Mouse (Mus musculus): Measurements from ENCODE around the gene Gps2. TPM values are rescaled to one million over a fixed set of nuclear protein-coding genes. Genes with fewer than 3 reads are reported as not detected.

The Gps2 gene
- polyA plus RNA-seq, 1 experiment: 38.0 TPM

DNA sequence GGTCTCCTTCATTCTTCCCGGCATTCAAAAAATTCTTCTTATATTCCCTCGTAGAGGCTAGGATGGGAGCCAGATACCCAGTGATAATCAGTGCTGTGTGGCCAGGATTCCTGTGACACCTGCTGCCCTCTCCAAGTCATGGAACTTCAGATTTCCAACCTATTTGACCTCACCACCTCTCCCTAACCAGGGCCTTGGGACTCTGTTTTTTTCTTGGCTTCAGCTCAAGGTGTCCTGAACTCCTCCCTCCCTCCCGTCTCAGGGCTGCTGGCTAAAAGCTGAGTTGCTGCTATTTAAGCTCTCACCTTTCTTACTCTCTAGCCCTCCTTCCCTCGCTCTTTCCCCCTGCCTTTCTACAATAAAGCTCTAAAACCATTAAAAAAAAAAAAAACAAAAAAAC, 13.8 kb upstream of the Gps2 start:
- H3K4me2 ChIP-seq (ENCODE audit: low read depth): peak overlapping the region; percentile 89
- TF ChIP-seq REST (IDR thresholded peaks at IDR 0.05; ENCODE audit: insufficient read depth, insufficient read length) (no peak), MYOG (IDR thresholded peaks at IDR 0.05; ENCODE audit: control insufficient read depth in 1 of 3, insufficient read depth in 1 of 3, insufficient read length in 2 of 3, low read depth in 2 of 3) (no peak), MAX (IDR thresholded peaks at IDR 0.05; ENCODE audit: low read depth) (no peak), E2F4 (IDR thresholded peaks at IDR 0.05; ENCODE audit: insufficient read depth) (no peak), USF1 (IDR thresholded peaks at IDR 0.05; ENCODE audit: low read depth) (no peak), POLR2AphosphoS2 (IDR thresholded peaks at IDR 0.05; ENCODE audit: insufficient read length, low read depth) (no peak), SRF (IDR thresholded peaks at IDR 0.05; ENCODE audit: control insufficient read depth, insufficient read length, low read depth) (no peak), POLR2A (IDR thresholded peaks at IDR 0.05; ENCODE audit: insufficient read length, low read depth) (no peak), CEBPB (IDR thresholded peaks at IDR 0.05; ENCODE audit: insufficient read depth, poor library complexity, severe bottlenecking) (no peak), TCF3 (IDR thresholded peaks at IDR 0.05; ENCODE audit: insufficient read length, low read depth) (no peak)

DNA sequence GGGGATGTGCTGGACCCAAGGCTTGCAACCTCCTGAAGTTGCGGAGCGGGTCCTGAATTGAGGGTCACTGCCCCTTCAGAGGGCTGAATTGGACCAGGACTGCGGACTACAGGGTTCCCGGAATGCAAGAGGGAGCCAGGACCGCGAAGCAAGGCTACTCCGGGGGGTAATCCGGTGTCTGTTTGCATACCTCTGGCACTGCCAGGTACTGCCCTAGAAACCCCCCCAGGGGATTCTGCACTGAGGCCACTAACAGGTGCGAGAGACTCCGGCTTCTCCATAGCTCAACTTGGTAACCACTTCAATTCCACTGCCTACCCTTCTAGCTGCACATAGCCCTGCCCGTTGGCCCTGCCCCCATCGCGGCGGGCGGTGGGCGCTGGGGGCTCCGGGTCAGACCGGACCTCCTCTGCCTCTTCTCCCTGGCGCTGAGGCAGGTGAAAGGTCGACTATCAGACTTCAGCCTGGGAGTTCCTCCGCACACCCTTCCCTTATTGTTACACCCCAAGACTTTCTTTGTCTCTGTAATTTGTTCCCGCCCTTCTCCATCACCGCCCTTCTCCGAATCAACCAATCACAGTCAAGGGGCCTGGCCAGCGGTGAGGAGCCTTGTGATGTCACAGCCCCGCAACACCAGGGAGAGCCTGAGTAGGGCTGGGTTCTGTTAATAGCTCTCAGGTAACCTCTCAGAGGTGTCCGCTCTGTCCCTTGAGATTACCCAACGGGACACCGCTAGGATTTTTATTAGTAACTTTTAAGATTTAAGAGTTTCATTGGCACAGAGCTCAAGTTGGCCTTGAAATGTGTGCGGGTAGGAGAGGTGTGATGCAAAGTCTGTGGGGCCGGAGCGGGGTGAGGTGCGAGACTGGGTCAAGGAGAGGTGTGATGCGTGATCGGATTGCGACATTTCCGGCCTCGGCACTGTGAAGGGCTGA, 12.9 kb upstream of the Gps2 start, which contains the start of the genes 2810408A11Rik and Neurl4:
Gene 2810408A11Rik (minus strand): TSS at position 517 of the 935 bp plus-strand sequence.
Gene Neurl4 (plus strand): TSS at position 602 of the 935 bp plus-strand sequence.
- peak within 1 kb of the TSS; percentile 85 for H3K4me3 ChIP-seq
- TF ChIP-seq E2F4 (IDR thresholded peaks at IDR 0.05; ENCODE audit: insufficient read depth) (peak; percentile 58), CEBPB (IDR thresholded peaks at IDR 0.05; ENCODE audit: insufficient read depth, poor library complexity, severe bottlenecking) (peak; percentile 66; the same call in 1 of the 2 replicates), USF1 (IDR thresholded peaks at IDR 0.05; ENCODE audit: low read depth) (no peak), MYOG (IDR thresholded peaks at IDR 0.05; ENCODE audit: control insufficient read depth in 1 of 3, insufficient read depth in 1 of 3, insufficient read length in 2 of 3, low read depth in 2 of 3) (no peak), SRF (IDR thresholded peaks at IDR 0.05; ENCODE audit: control insufficient read depth, insufficient read length, low read depth) (no peak), POLR2A (IDR thresholded peaks at IDR 0.05; ENCODE audit: insufficient read length, low read depth) (peak; percentile 69), MYOD1 (IDR thresholded peaks at IDR 0.05; ENCODE audit: control insufficient read depth in 1 of 3, insufficient read length in 2 of 3, low read depth in 2 of 3) (no peak), POLR2AphosphoS2 (IDR thresholded peaks at IDR 0.05; ENCODE audit: insufficient read length, low read depth) (peak; percentile 93), TCF3 (IDR thresholded peaks at IDR 0.05; ENCODE audit: insufficient read length, low read depth) (no peak)
- peak within 1 kb of the TSS; percentile 51 for H3ac ChIP-seq (ENCODE audit: control insufficient read depth, insufficient read length)

More for the DNA sequence above, 13.8 kb upstream of the Gps2 start:
- H3K27me3 ChIP-seq (ENCODE audit: control insufficient read depth, insufficient read depth, insufficient read length): no peaks in the 10 kb centered on the region
- H3K79me2 ChIP-seq (ENCODE audit: control insufficient read depth, insufficient read depth): no peaks in the 10 kb centered on the region
- H3K36me3 ChIP-seq (ENCODE audit: control insufficient read depth, insufficient read depth): peaks cover 5% of the 10 kb centered on the region
- H3K4me3 ChIP-seq: peak overlapping the region; percentile 85
- H3ac ChIP-seq (ENCODE audit: control insufficient read depth, insufficient read length): peak overlapping the region; percentile 51

DNA sequence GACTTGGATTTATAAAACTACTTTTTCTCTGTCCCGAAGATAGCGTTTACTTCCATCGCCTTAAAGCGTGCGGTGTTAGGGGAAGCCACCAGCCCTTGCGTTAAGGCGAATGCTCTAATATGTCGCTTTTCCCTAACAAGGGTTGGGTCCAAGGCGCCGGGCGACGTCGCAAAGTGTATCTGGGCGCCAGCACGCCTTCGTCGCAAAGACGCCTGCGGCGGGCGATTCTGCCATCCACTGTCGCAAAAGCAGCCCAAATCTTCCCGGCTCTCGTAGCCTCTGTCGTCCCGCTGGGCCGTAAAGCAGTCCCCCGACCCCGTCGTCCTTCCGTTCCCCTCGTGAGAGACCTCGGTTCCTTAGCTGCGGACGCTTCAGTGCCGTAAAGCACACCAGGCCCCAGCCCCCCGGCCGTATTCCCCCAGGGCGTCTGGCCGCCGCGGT, 12.3 kb upstream of the Gps2 start:
- H3K4me3 ChIP-seq: peak overlapping the region; percentile 85
- peaks cover 17% of the 10 kb centered on the region for H3K36me3 ChIP-seq (ENCODE audit: control insufficient read depth, insufficient read depth)
- peak overlapping the region; percentile 51 for H3ac ChIP-seq (ENCODE audit: control insufficient read depth, insufficient read length)
- TF ChIP-seq MAX (IDR thresholded peaks at IDR 0.05; ENCODE audit: low read depth) (no peak), MYOG (IDR thresholded peaks at IDR 0.05; ENCODE audit: control insufficient read depth in 1 of 3, insufficient read depth in 1 of 3, insufficient read length in 2 of 3, low read depth in 2 of 3) (peak in 1 of 3 experiments; percentile 26), CEBPB (IDR thresholded peaks at IDR 0.05; ENCODE audit: insufficient read depth, poor library complexity, severe bottlenecking) (no peak), USF1 (IDR thresholded peaks at IDR 0.05; ENCODE audit: low read depth) (no peak), MYOD1 (IDR thresholded peaks at IDR 0.05; ENCODE audit: control insufficient read depth in 1 of 3, insufficient read length in 2 of 3, low read depth in 2 of 3) (no peak), E2F4 (IDR thresholded peaks at IDR 0.05; ENCODE audit: insufficient read depth) (peak; percentile 16), POLR2AphosphoS2 (IDR thresholded peaks at IDR 0.05; ENCODE audit: insufficient read length, low read depth) (peak; percentile 94), TCF12 (IDR thresholded peaks at IDR 0.05; ENCODE audit: insufficient read depth, poor library complexity, severe bottlenecking) (no peak), SRF (IDR thresholded peaks at IDR 0.05; ENCODE audit: control insufficient read depth, insufficient read length, low read depth) (no peak), REST (IDR thresholded peaks at IDR 0.05; ENCODE audit: insufficient read depth, insufficient read length) (no peak), TCF3 (IDR thresholded peaks at IDR 0.05; ENCODE audit: insufficient read length, low read depth) (no peak), POLR2A (IDR thresholded peaks at IDR 0.05; ENCODE audit: insufficient read length, low read depth) (peak; percentile 59)
- H3K4me2 ChIP-seq (ENCODE audit: low read depth): peak overlapping the region; percentile 89
- H3K79me2 ChIP-seq (ENCODE audit: control insufficient read depth, insufficient read depth): no peaks in the 10 kb centered on the region
- H3K27me3 ChIP-seq (ENCODE audit: control insufficient read depth, insufficient read depth, insufficient read length): no peaks in the 10 kb centered on the region

More for the DNA sequence above, 12.9 kb upstream of the Gps2 start, which contains the start of the genes 2810408A11Rik and Neurl4:
- Histone ChIP-seq H3K79me2 (ENCODE audit: control insufficient read depth, insufficient read depth) (no peaks in the 10 kb centered on the region), H3K4me2 (ENCODE audit: low read depth) (peak within 1 kb of the TSS; percentile 89), H3K36me3 (ENCODE audit: control insufficient read depth, insufficient read depth) (peaks cover 11% of the 10 kb centered on the region), H3K27me3 (ENCODE audit: control insufficient read depth, insufficient read depth, insufficient read length) (no peaks in the 10 kb centered on the region)

DNA sequence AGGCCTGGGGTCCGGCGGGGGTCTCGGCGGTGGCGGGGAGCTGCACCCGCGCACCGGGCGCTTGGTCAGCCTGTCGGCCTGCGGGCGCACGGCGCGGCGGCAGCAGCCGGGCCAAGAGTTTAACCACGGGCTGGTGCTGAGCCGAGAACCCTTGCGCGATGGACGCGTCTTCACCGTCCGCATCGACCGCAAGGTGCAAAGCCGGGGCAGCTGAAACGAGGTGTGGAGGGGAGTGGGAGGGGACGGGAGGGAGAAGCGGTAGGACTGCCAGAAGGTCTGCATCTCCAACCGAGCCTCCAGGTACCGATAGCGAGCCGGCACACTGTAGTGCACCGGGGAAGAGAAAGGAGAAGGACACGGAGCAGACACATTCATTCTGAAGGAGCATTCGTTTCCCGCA, 11.7 kb upstream of the Gps2 start:
- TF ChIP-seq MYOG (IDR thresholded peaks at IDR 0.05; ENCODE audit: control insufficient read depth in 1 of 3, insufficient read depth in 1 of 3, insufficient read length in 2 of 3, low read depth in 2 of 3) (peak in 1 of 3 experiments; percentile 14), E2F4 (IDR thresholded peaks at IDR 0.05; ENCODE audit: insufficient read depth) (no peak)

More for the DNA sequence above, 11.7 kb upstream of the Gps2 start:
- H3K36me3 ChIP-seq (ENCODE audit: control insufficient read depth, insufficient read depth): peaks cover 20% of the 10 kb centered on the region
- H3ac ChIP-seq (ENCODE audit: control insufficient read depth, insufficient read length): peak overlapping the region; percentile 51
- peak overlapping the region; percentile 85 for H3K4me3 ChIP-seq
- H3K4me2 ChIP-seq (ENCODE audit: low read depth): peak overlapping the region; percentile 83
- no peaks in the 10 kb centered on the region for H3K79me2 ChIP-seq (ENCODE audit: control insufficient read depth, insufficient read depth)
- no peaks in the 10 kb centered on the region for H3K27me3 ChIP-seq (ENCODE audit: control insufficient read depth, insufficient read depth, insufficient read length)

Measured in myocyte (in vitro differentiated cells).